Mouse (Mus musculus) heart, postnatal 0 days (tissue): ENCODE data around the gene Ccdc180.

Experiments used
- CTCF ChIP-seq: IDR thresholded peaks from 2 replicates; pipeline ENCODE4 v1.5.1; 2016; ENCODE audit warnings: antibody characterized with exemption, control low read depth, low read depth
- EP300 ChIP-seq: IDR thresholded peaks from 2 replicates; pipeline ENCODE4 v1.6.1; 2016; ENCODE audit warnings: antibody characterized with exemption, low read depth

GRCm38 (mm10) chr4:45861160-45861559, 28.9 kb upstream of the Ccdc180 start:
- TF ChIP-seq CTCF (no peak), EP300 (no peak)
